Mouse (Mus musculus) heart, embryonic 15.5 days (tissue): Measurements from ENCODE around the gene Vmn1r46. TPM values are rescaled to one million over a fixed set of nuclear protein-coding genes. Genes with fewer than 3 reads are reported as not detected.
"Not testable (repeated sequence)": the region's sequence is repeated elsewhere in the genome, so short reads cannot be mapped to it uniquely, and the experiment has no call there.

Source experiments
- ATAC-seq: fragments of 200-750 bp; cut with Nextera tagmentation; replicated peaks from 2 replicates; pipeline ENCODE4 v1.8.0; 2017; ENCODE audit warnings: low read depth, moderate TSS enrichment; ENCODE audit not compliant: insufficient number of reproducible peaks, insufficient read depth, low FRiP score
- H3K27ac ChIP-seq: fragments of 300-500 bp; sonication (generic); 2 replicates; pipeline ENCODE4 v1.5.1; 2015; ENCODE audit warnings: mild to moderate bottlenecking, inconsistent platforms
- H3K27me3 ChIP-seq: fragments of 300-500 bp; sonication (generic); 2 replicates; pipeline ENCODE4 v1.6.1; 2015; ENCODE audit warnings: inconsistent platforms
- H3K36me3 ChIP-seq: fragments of 300-500 bp; sonication (generic); 2 replicates; pipeline ENCODE4 v1.6.1; 2015; ENCODE audit warnings: mild to moderate bottlenecking, inconsistent platforms
- H3K4me1 ChIP-seq: fragments of 300-500 bp; sonication (generic); replicated peaks from 2 replicates; pipeline ENCODE4 v1.6.1; 2015; ENCODE audit warnings: inconsistent platforms
- H3K4me2 ChIP-seq: fragments of 300-500 bp; sonication (generic); 2 replicates; pipeline ENCODE4 v1.6.1; 2015; ENCODE audit warnings: inconsistent platforms, mild to moderate bottlenecking, moderate library complexity
- H3K4me3 ChIP-seq: fragments of 300-500 bp; sonication (generic); 2 replicates; pipeline ENCODE4 v1.5.1; 2015; ENCODE audit warnings: mild to moderate bottlenecking, inconsistent platforms
- H3K9ac ChIP-seq: fragments of 300-500 bp; sonication (generic); 2 replicates; pipeline ENCODE4 v1.6.1; 2015; ENCODE audit warnings: mild to moderate bottlenecking, inconsistent platforms
- H3K9me3 ChIP-seq: fragments of 300-500 bp; sonication (generic); replicated peaks from 2 replicates; pipeline ENCODE4 v1.6.1; 2016; ENCODE audit warnings: inconsistent platforms
- WGBS: fragments of 180-500 bp; shearing (Covaris S2); methylation state at CpG from one replicate; pipeline ENCODE4 v1.1.7; 2015; ENCODE audit warnings: mixed read lengths; 5-methylcytosine and 5-hydroxymethylcytosine counted together
- polyA plus RNA-seq: library from polyadenylated mRNA; unstranded; fragments of >200 nt; fragmentation: Nextera tagmentation; extraction: Ambion mirVana; gene quantifications from 2 replicates; pipeline ENCODE4 v1.2.1, GENCODE M21; 2015

Vmn1r46 gene
- not detected in 2 replicates for polyA plus RNA-seq

GRCm38 (mm10) chr6:89969013-89969412, at the start of gene Vmn1r46:
Gene Vmn1r46, plus strand, starts transcription at chr6:89969313.
- ATAC-seq, result no peak
- Histone ChIP-seq H3K9me3 (no peaks in the 10 kb centered on the region), H3K27me3 (no peaks in the 10 kb centered on the region), H3K4me3 (no peak within 1 kb of the TSS), H3K36me3 (no peaks in the 10 kb centered on the region), H3K9ac (no peak within 1 kb of the TSS), H3K27ac (no peak within 1 kb of the TSS), H3K4me1 (no peaks in the 10 kb centered on the region), H3K4me2 (no peak within 1 kb of the TSS)
- WGBS, result 39% methylated on average over 2 of the region's 2 CpGs

GRCm38 (mm10) chr6:89940498-89940897, 28.6 kb upstream of the Vmn1r46 start, which contains the start of gene Vmn1r45:
Gene Vmn1r45, minus strand, starts transcription at chr6:89940598.
- H3K27me3 ChIP-seq, H3K4me1 ChIP-seq, ATAC-seq, H3K36me3 ChIP-seq, H3K9ac ChIP-seq, H3K27ac ChIP-seq, H3K4me2 ChIP-seq, H3K4me3 ChIP-seq, H3K9me3 ChIP-seq: not testable (repeated sequence)
- WGBS, result 83% methylated on average over 2 of the region's 2 CpGs

- no peak for ATAC-seq
- Histone ChIP-seq H3K27ac (no peak overlapping the region), H3K9ac (no peak overlapping the region), H3K4me1 (no peaks in the 10 kb centered on the region), H3K4me3 (no peak overlapping the region), H3K4me2 (no peak overlapping the region), H3K27me3 (no peaks in the 10 kb centered on the region), H3K36me3 (no peaks in the 10 kb centered on the region), H3K9me3 (no peaks in the 10 kb centered on the region)
- 72% methylated on average over 2 of the region's 2 CpGs for WGBS
Observed at GRCm38 (mm10) chr6:89940926-89941325, 28.2 kb upstream of the Vmn1r46 start.

DNA sequence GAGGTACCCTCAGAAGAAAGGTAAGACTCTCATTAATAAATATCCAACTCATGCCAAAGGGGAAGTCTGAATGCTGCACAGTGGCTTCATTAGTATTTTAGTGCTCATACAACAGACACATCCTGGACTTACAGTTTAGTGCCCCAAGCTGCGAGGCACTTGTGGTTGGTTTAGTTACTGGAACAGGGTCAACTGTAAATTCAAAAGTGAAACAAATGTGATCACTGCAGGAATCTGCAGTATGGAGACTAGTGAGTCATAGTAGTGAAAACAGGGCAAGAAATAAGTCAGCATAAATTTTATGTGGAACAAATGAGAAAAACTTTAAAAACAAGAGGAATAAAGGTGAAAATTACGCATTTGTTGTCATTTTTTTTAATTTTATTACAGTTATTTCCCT, 15.6 kb upstream of the Vmn1r46 start:
- peaks cover 3% of the 10 kb centered on the region; the same call in 1 of the 2 replicates for H3K9me3 ChIP-seq
- no peak overlapping the region for H3K27ac ChIP-seq
- WGBS, result 56% methylated on average over 2 of the region's 2 CpGs
- no peak overlapping the region for H3K9ac ChIP-seq
- no peaks in the 10 kb centered on the region for H3K27me3 ChIP-seq
- H3K4me2 ChIP-seq, result no peak overlapping the region
- ATAC-seq, result no peak
- H3K36me3 ChIP-seq, result no peaks in the 10 kb centered on the region
- no peak overlapping the region for H3K4me3 ChIP-seq
- H3K4me1 ChIP-seq, result no peaks in the 10 kb centered on the region

DNA sequence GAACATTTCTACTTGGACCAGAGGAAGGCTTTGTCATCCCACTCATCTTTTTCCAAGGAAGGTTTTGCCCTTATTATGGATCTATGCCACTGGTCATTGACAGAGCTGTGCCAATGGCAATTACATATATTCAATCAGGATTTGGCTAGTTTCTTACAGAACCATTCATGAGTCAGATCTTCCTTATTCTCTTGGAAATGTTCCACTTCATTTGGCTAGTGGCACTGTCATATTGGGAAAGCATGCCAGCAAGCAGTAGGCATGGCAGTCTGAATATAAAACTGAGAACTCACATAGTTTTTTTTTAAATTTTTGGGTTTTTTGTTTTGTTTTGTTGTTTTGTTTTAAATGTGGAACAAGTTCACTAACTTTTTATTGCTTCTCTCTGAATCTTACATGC, 2.8 kb upstream of the Vmn1r46 start:
- Histone ChIP-seq H3K27ac (no peak overlapping the region), H3K4me3 (no peak overlapping the region), H3K4me2 (no peak overlapping the region), H3K9ac (no peak overlapping the region), H3K9me3 (no peaks in the 10 kb centered on the region), H3K4me1 (no peaks in the 10 kb centered on the region), H3K27me3 (no peaks in the 10 kb centered on the region), H3K36me3 (no peaks in the 10 kb centered on the region)
- no peak for ATAC-seq

DNA sequence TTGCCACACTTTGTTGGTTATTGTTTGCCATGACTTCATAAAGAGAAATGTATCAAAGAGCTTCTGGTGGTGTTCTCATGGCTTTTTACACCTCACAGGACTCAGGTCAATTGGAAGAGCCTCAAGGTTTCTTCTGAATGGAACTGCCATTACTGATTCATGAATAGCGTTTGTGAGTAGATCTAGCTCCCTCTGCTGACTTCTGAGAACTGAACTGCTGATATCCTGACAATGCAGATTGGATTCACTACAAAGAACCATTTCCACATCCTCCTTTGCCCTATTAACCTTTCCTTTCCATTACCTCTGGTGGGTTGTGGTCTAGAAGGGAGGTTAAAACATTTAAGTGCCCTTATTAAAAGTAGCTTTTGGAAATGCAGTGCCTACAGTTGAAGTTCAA, 16.9 kb downstream of the Vmn1r46 start:
- 15% methylated on average over 1 of the region's 1 CpGs for WGBS
- no peak overlapping the region for H3K4me3 ChIP-seq
- H3K9me3 ChIP-seq, result no peaks in the 10 kb centered on the region
- H3K4me2 ChIP-seq, result no peak overlapping the region
- H3K36me3 ChIP-seq, result no peaks in the 10 kb centered on the region
- H3K27me3 ChIP-seq, result no peaks in the 10 kb centered on the region
- H3K4me1 ChIP-seq, result no peaks in the 10 kb centered on the region
- H3K9ac ChIP-seq, result no peak overlapping the region
- H3K27ac ChIP-seq, result no peak overlapping the region
- ATAC-seq, result no peak

GRCm38 (mm10) chr6:90015847-90016246, 46.7 kb downstream of the Vmn1r46 start, which contains the start of gene Vmn1r47:
Gene Vmn1r47, plus strand, starts transcription at chr6:90016147.
- not testable (repeated sequence) for H3K27ac ChIP-seq, H3K4me1 ChIP-seq, H3K4me2 ChIP-seq, H3K4me3 ChIP-seq, H3K36me3 ChIP-seq, H3K27me3 ChIP-seq, H3K9me3 ChIP-seq, ATAC-seq, H3K9ac ChIP-seq
- 80% methylated on average over 1 of the region's 1 CpGs for WGBS

Other genes starting within 250 kb of the Vmn1r46 start
- gene Vmn1r41, start 228.5 kb upstream of the Vmn1r46 start, polyA plus RNA-seq, result not detected in 2 replicates
- not detected in 2 replicates for gene Vmn1r42, start 92.9 kb upstream of the Vmn1r46 start, polyA plus RNA-seq
- 0.01 TPM in 1 of 2 replicates, not detected in the other for gene Vmn1r43, start 92.9 kb upstream of the Vmn1r46 start, polyA plus RNA-seq
- gene Vmn1r44, start 85.7 kb upstream of the Vmn1r46 start, polyA plus RNA-seq, result not detected in 2 replicates
- gene Vmn1r45, start 28.7 kb upstream of the Vmn1r46 start, polyA plus RNA-seq, result not detected in 2 replicates
- gene Vmn1r47, start 46.8 kb downstream of the Vmn1r46 start, polyA plus RNA-seq, result not detected in 2 replicates
- not detected in 2 replicates for gene Vmn1r48, start 67.5 kb downstream of the Vmn1r46 start, polyA plus RNA-seq
- gene Vmn1r49, start 109.2 kb downstream of the Vmn1r46 start, polyA plus RNA-seq, result not detected in 2 replicates
- gene Vmn1r50, start 132.1 kb downstream of the Vmn1r46 start, polyA plus RNA-seq, result not detected in 2 replicates
- gene Vmn1r51, start 153.3 kb downstream of the Vmn1r46 start, polyA plus RNA-seq, result not detected in 2 replicates
- gene Vmn1r52, start 205.5 kb downstream of the Vmn1r46 start, polyA plus RNA-seq, result not detected in 2 replicates
- not detected in 2 replicates for gene V1ra8, start 233.5 kb downstream of the Vmn1r46 start, polyA plus RNA-seq